19 mouse cellular contexts compared by ENCODE assay signal in the genomic region with DNA sequence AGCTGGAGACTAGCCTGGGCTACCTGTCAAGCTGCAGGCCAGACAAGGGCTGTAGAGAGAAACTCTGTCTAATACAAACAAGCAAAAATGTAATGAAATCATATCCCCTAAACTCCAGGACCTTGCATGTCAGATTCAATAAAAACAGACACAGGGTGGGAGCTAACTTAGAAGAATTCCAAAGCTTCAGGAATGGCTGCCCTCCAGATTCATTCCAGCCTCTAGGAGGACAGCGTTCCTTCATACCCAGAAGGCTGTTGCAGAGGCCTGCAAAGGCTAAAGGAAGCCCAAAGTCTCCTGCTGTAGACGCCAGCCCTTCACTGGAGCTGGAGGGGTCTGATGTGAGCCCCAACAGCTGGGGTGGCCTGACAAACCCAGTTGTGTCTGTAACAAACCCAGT.
DNase-seq lines count a peak whose midpoint lies in the region; ATAC-seq and TF ChIP-seq lines count a peak whose summit lies in the region.
"Had no signal": no experiment of that assay in that cellular context is flagged by ENCODE, and none has a peak within 500 bp of the region (broad histone marks: within the 10 kb centered on the region; RNA-seq: fewer than 3 reads in every experiment).

No protein-coding gene starts in this region.

- H3K4me2 ChIP-seq in intestine, postnatal 0 days (replicated peaks; ENCODE audit: low read depth), result no peak overlapping the region
- no peak overlapping the region for H3K4me2 ChIP-seq in intestine, embryonic 16.5 days (ENCODE audit: low read depth, low read length)
- no peak overlapping the region for H3K4me2 ChIP-seq in liver, embryonic 12.5 days
- H3K4me2 ChIP-seq in stomach, embryonic 16.5 days (ENCODE audit: low read depth, low read length), result no peak overlapping the region
- H3K4me2 ChIP-seq: embryonic facial prominence, embryonic 13.5 days; heart, embryonic 13.5 days had no signal

- no peak overlapping the region for H3K4me3 ChIP-seq in intestine, postnatal 0 days (ENCODE audit: low read depth, low read length)
- no peak overlapping the region for H3K4me3 ChIP-seq in intestine, embryonic 16.5 days (ENCODE audit: low read length)
- no peak overlapping the region for H3K4me3 ChIP-seq in liver, embryonic 12.5 days
- H3K4me3 ChIP-seq in stomach, embryonic 16.5 days (replicated peaks; ENCODE audit: low read length), result no peak overlapping the region
- H3K4me3 ChIP-seq: embryonic facial prominence, embryonic 13.5 days; heart, embryonic 13.5 days had no signal

- no peak for DNase-seq in liver
- DNase-seq in NIH3T3 (ENCODE audit: low read depth), result peak; percentile 88
- DNase-seq in urinary bladder, postnatal 36 days (ENCODE audit: low spot score in 2 of 2), result no peak
- DNase-seq: adrenal gland, postnatal 14 days; cerebellum, adult 11-12 months; cerebellum, adult 9-10 months; cerebellum, postnatal 25 days; gastrocnemius, postnatal 36 days; heart, adult 11 months; heart, postnatal 36 days had no signal

- H3K4me1 ChIP-seq in intestine, postnatal 0 days (replicated peaks; ENCODE audit: control insufficient read depth, insufficient read depth, low read length), result no peaks in the 10 kb centered on the region
- no peaks in the 10 kb centered on the region for H3K4me1 ChIP-seq in intestine, embryonic 16.5 days (ENCODE audit: control insufficient read depth, insufficient read depth, low read length)
- peaks cover 76% of the 10 kb centered on the region for H3K4me1 ChIP-seq in liver, embryonic 12.5 days
- H3K4me1 ChIP-seq in stomach, embryonic 16.5 days (ENCODE audit: control insufficient read depth, insufficient read depth, low read length), result 0 out of 2 replicates have a peak, but pooled peaks cover 4% of the 10 kb centered on the region

- H3K36me3 ChIP-seq in intestine, postnatal 0 days (ENCODE audit: control insufficient read depth, insufficient read depth), result no peaks in the 10 kb centered on the region
- no peaks in the 10 kb centered on the region for H3K36me3 ChIP-seq in intestine, embryonic 16.5 days (ENCODE audit: control insufficient read depth, insufficient read depth, low read length)
- no peaks in the 10 kb centered on the region for H3K36me3 ChIP-seq in liver, embryonic 12.5 days
- no peaks in the 10 kb centered on the region for H3K36me3 ChIP-seq in stomach, embryonic 16.5 days (ENCODE audit: control insufficient read depth, insufficient read depth, low read length)
- H3K36me3 ChIP-seq: embryonic facial prominence, embryonic 13.5 days; heart, embryonic 13.5 days had no signal

- no peak for ATAC-seq in intestine, postnatal 0 days
- ATAC-seq in intestine, embryonic 16.5 days, result no peak
- no peak for ATAC-seq in liver, embryonic 12.5 days
- ATAC-seq in stomach, embryonic 16.5 days (ENCODE audit: insufficient read depth, low FRiP score), result peak; percentile 39; the same call in 1 of the 2 replicates
- ATAC-seq: activated CD4-positive, CD25-positive, alpha-beta regulatory T cell, adult 4 months; forebrain, embryonic 14.5 days; Patski had no signal

- peak; percentile 30 for TF ChIP-seq CTCF in intestine, postnatal 0 days (IDR thresholded peaks at IDR 0.05; ENCODE audit: low read depth)

- 67% methylated on average over 2 of the region's 2 CpGs for WGBS in intestine, postnatal 0 days
- WGBS in intestine, embryonic 16.5 days, result 68% methylated on average over 2 of the region's 2 CpGs
- 73% methylated on average over 2 of the region's 2 CpGs for WGBS in liver, embryonic 12.5 days (ENCODE audit: insufficient replicate concordance)
- 55% methylated on average over 2 of the region's 2 CpGs for WGBS in stomach, embryonic 16.5 days

- H3K27ac ChIP-seq in intestine, postnatal 0 days (ENCODE audit: low read depth, low read length), result no peak overlapping the region
- H3K27ac ChIP-seq in intestine, embryonic 16.5 days (ENCODE audit: low read length), result no peak overlapping the region
- peak overlapping the region; percentile 95; the same call in 1 of the 2 replicates for H3K27ac ChIP-seq in liver, embryonic 12.5 days
- no peak overlapping the region for H3K27ac ChIP-seq in stomach, embryonic 16.5 days (ENCODE audit: low read length)
- H3K27ac ChIP-seq: embryonic facial prominence, embryonic 13.5 days; heart, embryonic 13.5 days had no signal

- H3K27me3 ChIP-seq in intestine, postnatal 0 days (replicated peaks; ENCODE audit: control insufficient read depth, insufficient read depth, low read length), result no peaks in the 10 kb centered on the region
- H3K27me3 ChIP-seq in intestine, embryonic 16.5 days (replicated peaks; ENCODE audit: control insufficient read depth, insufficient read depth, low read length), result no peaks in the 10 kb centered on the region; the same call in 1 of the 2 replicates
- peaks cover 11% of the 10 kb centered on the region; the same call in 1 of the 2 replicates for H3K27me3 ChIP-seq in liver, embryonic 12.5 days (replicated peaks)
- H3K27me3 ChIP-seq in stomach, embryonic 16.5 days (ENCODE audit: control insufficient read depth, insufficient read depth, low read length), result no peaks in the 10 kb centered on the region
- H3K27me3 ChIP-seq: Patski had no signal

- H3K9ac ChIP-seq in intestine, postnatal 0 days (ENCODE audit: low read depth, low read length), result no peak overlapping the region
- H3K9ac ChIP-seq in intestine, embryonic 16.5 days (ENCODE audit: low read depth, low read length), result no peak overlapping the region
- no peak overlapping the region for H3K9ac ChIP-seq in liver, embryonic 12.5 days
- no peak overlapping the region for H3K9ac ChIP-seq in stomach, embryonic 16.5 days (ENCODE audit: low read length)
- H3K9ac ChIP-seq: embryonic facial prominence, embryonic 13.5 days; heart, embryonic 13.5 days had no signal

- no peaks in the 10 kb centered on the region for H3K9me3 ChIP-seq in intestine, postnatal 0 days (ENCODE audit: control insufficient read depth)
- no peaks in the 10 kb centered on the region for H3K9me3 ChIP-seq in intestine, embryonic 16.5 days (ENCODE audit: control insufficient read depth, low read length)
- no peaks in the 10 kb centered on the region for H3K9me3 ChIP-seq in liver, embryonic 12.5 days (replicated peaks)
- H3K9me3 ChIP-seq in stomach, embryonic 16.5 days (replicated peaks; ENCODE audit: control insufficient read depth, low read length), result no peaks in the 10 kb centered on the region
- H3K9me3 ChIP-seq: embryonic facial prominence, embryonic 13.5 days; heart, embryonic 13.5 days had no signal
